Comparison of ENCODE assay signal across 8 mouse cellular contexts in the genomic region with DNA sequence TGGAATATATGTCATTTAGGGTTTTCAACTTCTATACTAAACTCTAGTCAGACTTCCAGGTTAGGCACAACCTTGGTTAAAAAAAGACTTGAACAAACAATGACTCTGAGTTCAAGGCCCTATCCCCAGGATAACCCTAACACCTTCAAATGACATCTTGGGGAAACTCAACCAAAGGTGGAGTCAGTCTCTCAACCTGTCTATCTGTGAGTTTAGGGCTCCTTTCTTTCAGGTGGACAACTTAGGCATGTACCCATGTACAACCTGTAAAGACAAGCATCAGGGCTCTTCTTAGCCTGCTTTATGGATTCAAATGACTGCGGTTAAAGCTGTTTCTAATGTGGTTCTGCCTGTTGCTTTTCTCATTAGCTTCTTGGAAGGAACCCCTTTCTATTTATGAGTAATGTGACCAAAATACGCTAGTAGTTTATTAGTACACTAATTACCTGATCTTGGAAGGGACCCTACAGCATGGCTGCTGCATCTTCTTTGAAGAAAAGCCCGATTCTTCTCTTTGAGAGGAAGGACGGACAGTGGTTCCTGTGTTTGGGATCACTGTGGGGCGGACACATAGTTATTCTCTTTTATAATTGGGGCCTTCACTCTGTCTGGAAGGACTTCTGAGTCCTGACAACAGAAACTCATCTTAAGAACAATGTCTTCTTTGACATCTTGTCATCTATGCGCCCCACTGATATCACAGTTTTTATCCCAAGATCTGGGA. TPM values are rescaled to one million over a fixed set of nuclear protein-coding genes. Genes with fewer than 3 reads are reported as not detected.
DNase-seq lines count a peak whose midpoint lies in the region; ATAC-seq lines count a peak whose summit lies in the region.
"Had no signal": no experiment of that assay in that cellular context is flagged by ENCODE, and none has a peak within 500 bp of the region (broad histone marks: within the 10 kb centered on the region; RNA-seq: fewer than 3 reads in every experiment).

No protein-coding gene starts in this region.

- H3K4me1 ChIP-seq in intestine, embryonic 14.5 days (replicated peaks; ENCODE audit: control insufficient read depth, insufficient read depth, low read length), result peaks cover 8% of the 10 kb centered on the region; the same call in 1 of the 2 replicates
- peaks cover 14% of the 10 kb centered on the region for H3K4me1 ChIP-seq in intestine, embryonic 16.5 days (ENCODE audit: control insufficient read depth, insufficient read depth, low read length)
- H3K4me1 ChIP-seq in embryonic facial prominence, embryonic 10.5 days, result peaks cover 19% of the 10 kb centered on the region
- H3K4me1 ChIP-seq in embryonic facial prominence, embryonic 14.5 days (ENCODE audit: control insufficient read depth, insufficient read depth, low read length), result peaks cover 23% of the 10 kb centered on the region
- H3K4me1 ChIP-seq in liver, embryonic 13.5 days (replicated peaks), result peaks cover 57% of the 10 kb centered on the region

- no peaks in the 10 kb centered on the region for H3K27me3 ChIP-seq in intestine, embryonic 14.5 days (replicated peaks; ENCODE audit: control insufficient read depth, insufficient read depth, low read length)
- no peaks in the 10 kb centered on the region for H3K27me3 ChIP-seq in intestine, embryonic 16.5 days (replicated peaks; ENCODE audit: control insufficient read depth, insufficient read depth, low read length)
- H3K27me3 ChIP-seq in embryonic facial prominence, embryonic 10.5 days (replicated peaks; ENCODE audit: low read depth, poor library complexity, severe bottlenecking), result no peaks in the 10 kb centered on the region
- H3K27me3 ChIP-seq in embryonic facial prominence, embryonic 14.5 days (replicated peaks; ENCODE audit: control insufficient read depth, insufficient read depth, low read length), result no peaks in the 10 kb centered on the region
- H3K27me3 ChIP-seq in liver, embryonic 13.5 days, result no peaks in the 10 kb centered on the region

- no peak for ATAC-seq in intestine, embryonic 14.5 days (replicated peaks; ENCODE audit: low FRiP score, low TSS enrichment, low read depth)
- ATAC-seq in intestine, embryonic 16.5 days, result no peak
- no peak for ATAC-seq in embryonic facial prominence, embryonic 14.5 days (ENCODE audit: low read depth)
- no peak for ATAC-seq in liver, embryonic 13.5 days (ENCODE audit: low read depth)

- peak; percentile 51 for DNase-seq in intestine, embryonic 14.5 days (ENCODE audit: low spot score)
- no peak for DNase-seq in embryonic facial prominence, embryonic 10.5 days (ENCODE audit: low spot score)
- no peak for DNase-seq in embryonic facial prominence, embryonic 14.5 days (ENCODE audit: low spot score)
- DNase-seq in liver, embryonic 13.5 days, result no peak
- no peak for DNase-seq in left cerebral cortex, adult 11 months (ENCODE audit: low spot score)
- DNase-seq in cerebellum, postnatal 25 days, result no peak
- DNase-seq: lung, postnatal 4 days had no signal

- WGBS in intestine, embryonic 14.5 days, result 83% methylated on average over 6 of the region's 6 CpGs
- WGBS in intestine, embryonic 16.5 days, result 88% methylated on average over 6 of the region's 6 CpGs
- 81% methylated on average over 6 of the region's 6 CpGs for WGBS in embryonic facial prominence, embryonic 10.5 days
- WGBS in embryonic facial prominence, embryonic 14.5 days, result 80% methylated on average over 6 of the region's 6 CpGs
- 84% methylated on average over 6 of the region's 6 CpGs for WGBS in liver, embryonic 13.5 days (ENCODE audit: insufficient replicate concordance)

- H3K36me3 ChIP-seq in intestine, embryonic 14.5 days (ENCODE audit: control insufficient read depth, insufficient read depth, low read length), result no peaks in the 10 kb centered on the region
- no peaks in the 10 kb centered on the region for H3K36me3 ChIP-seq in intestine, embryonic 16.5 days (ENCODE audit: control insufficient read depth, insufficient read depth, low read length)
- no peaks in the 10 kb centered on the region for H3K36me3 ChIP-seq in embryonic facial prominence, embryonic 10.5 days (replicated peaks)
- H3K36me3 ChIP-seq in embryonic facial prominence, embryonic 14.5 days (ENCODE audit: control insufficient read depth, insufficient read depth, low read length), result no peaks in the 10 kb centered on the region
- no peaks in the 10 kb centered on the region for H3K36me3 ChIP-seq in liver, embryonic 13.5 days

- H3K9me3 ChIP-seq in intestine, embryonic 14.5 days (ENCODE audit: control insufficient read depth, low read length), result no peaks in the 10 kb centered on the region
- no peaks in the 10 kb centered on the region for H3K9me3 ChIP-seq in intestine, embryonic 16.5 days (ENCODE audit: control insufficient read depth, low read length)
- H3K9me3 ChIP-seq in embryonic facial prominence, embryonic 10.5 days, result no peaks in the 10 kb centered on the region
- no peaks in the 10 kb centered on the region for H3K9me3 ChIP-seq in embryonic facial prominence, embryonic 14.5 days (ENCODE audit: control insufficient read depth, low read length)
- no peaks in the 10 kb centered on the region for H3K9me3 ChIP-seq in liver, embryonic 13.5 days (replicated peaks)

- 0 out of 2 replicates have a peak overlapping the region, but pooled peaks have one; percentile 74 for H3K27ac ChIP-seq in intestine, embryonic 14.5 days (ENCODE audit: low read depth)
- H3K27ac ChIP-seq in intestine, embryonic 16.5 days (ENCODE audit: low read length), result no peak overlapping the region
- peak overlapping the region; percentile 80; the same call in 1 of the 2 replicates for H3K27ac ChIP-seq in embryonic facial prominence, embryonic 10.5 days (replicated peaks)
- peak overlapping the region; percentile 83; the same call in 1 of the 2 replicates for H3K27ac ChIP-seq in embryonic facial prominence, embryonic 14.5 days (replicated peaks; ENCODE audit: low read depth, low read length)
- H3K27ac ChIP-seq in liver, embryonic 13.5 days, result peak overlapping the region; percentile 96

- peak overlapping the region; percentile 60 for H3K4me2 ChIP-seq in intestine, embryonic 14.5 days (ENCODE audit: low read length)
- no peak overlapping the region for H3K4me2 ChIP-seq in intestine, embryonic 16.5 days (ENCODE audit: low read depth, low read length)
- peak overlapping the region; percentile 61; the same call in 1 of the 2 replicates for H3K4me2 ChIP-seq in embryonic facial prominence, embryonic 14.5 days (ENCODE audit: low read depth, low read length)
- H3K4me2 ChIP-seq in liver, embryonic 13.5 days, result peak overlapping the region; percentile 62

- peak overlapping the region; percentile 45 for H3K4me3 ChIP-seq in intestine, embryonic 14.5 days (ENCODE audit: low read depth, low read length)
- H3K4me3 ChIP-seq in intestine, embryonic 16.5 days (ENCODE audit: low read length), result no peak overlapping the region
- peak overlapping the region; percentile 57 for H3K4me3 ChIP-seq in embryonic facial prominence, embryonic 10.5 days
- peak overlapping the region; percentile 41; the same call in 1 of the 2 replicates for H3K4me3 ChIP-seq in embryonic facial prominence, embryonic 14.5 days (ENCODE audit: low read depth, low read length)
- H3K4me3 ChIP-seq in liver, embryonic 13.5 days (replicated peaks), result peak overlapping the region; percentile 54

- H3K9ac ChIP-seq in intestine, embryonic 14.5 days (ENCODE audit: low read length), result no peak overlapping the region
- H3K9ac ChIP-seq in intestine, embryonic 16.5 days (ENCODE audit: low read depth, low read length), result no peak overlapping the region
- peak overlapping the region; percentile 25; the same call in 1 of the 2 replicates for H3K9ac ChIP-seq in embryonic facial prominence, embryonic 14.5 days (ENCODE audit: low read depth, low read length)
- peak overlapping the region; percentile 76 for H3K9ac ChIP-seq in liver, embryonic 13.5 days

RNA-seq across cellular contexts. Expression of a gene that starts 1.6 kb away (rescaled TPM):
- 10.2 and 14.0 TPM in 2 replicates for polyA plus RNA-seq in intestine, embryonic 14.5 days (2014; fragmentation: Nextera tagmentation; extraction: Ambion mirVana)
- 4.7 and 7.7 TPM in 2 replicates for polyA plus RNA-seq in intestine, embryonic 16.5 days (2015; fragmentation: Nextera tagmentation; extraction: Ambion mirVana)
- polyA plus RNA-seq in embryonic facial prominence, embryonic 10.5 days (2016; fragmentation: Nextera tagmentation; extraction: Ambion mirVana), result 12.4 and 15.1 TPM in 2 replicates
- 3.4 and 7.4 TPM in 2 replicates for polyA plus RNA-seq in embryonic facial prominence, embryonic 14.5 days (2014; fragmentation: Nextera tagmentation; extraction: Ambion mirVana)
- polyA plus RNA-seq in liver, embryonic 13.5 days (2015; fragmentation: Nextera tagmentation; extraction: Ambion mirVana), result 11.6 and 16.7 TPM in 2 replicates

RNA-seq across cellular contexts. Expression of a gene that starts 1.9 kb away (rescaled TPM):
- 47.9 and 67.6 TPM in 2 replicates for polyA plus RNA-seq in intestine, embryonic 14.5 days (2014; fragmentation: Nextera tagmentation; extraction: Ambion mirVana)
- polyA plus RNA-seq in intestine, embryonic 16.5 days (2015; fragmentation: Nextera tagmentation; extraction: Ambion mirVana), result 17.4 and 30.0 TPM in 2 replicates
- polyA plus RNA-seq in embryonic facial prominence, embryonic 10.5 days (2016; fragmentation: Nextera tagmentation; extraction: Ambion mirVana), result 75.8 and 77.8 TPM in 2 replicates
- 24.9 and 28.8 TPM in 2 replicates for polyA plus RNA-seq in embryonic facial prominence, embryonic 14.5 days (2014; fragmentation: Nextera tagmentation; extraction: Ambion mirVana)
- 17.9 and 18.6 TPM in 2 replicates for polyA plus RNA-seq in liver, embryonic 13.5 days (2015; fragmentation: Nextera tagmentation; extraction: Ambion mirVana)

RNA-seq across cellular contexts. Expression of a gene that starts 3.4 kb away (rescaled TPM):
- 18.9 and 19.6 TPM in 2 replicates for polyA plus RNA-seq in intestine, embryonic 14.5 days (2014; fragmentation: Nextera tagmentation; extraction: Ambion mirVana)
- polyA plus RNA-seq in intestine, embryonic 16.5 days (2015; fragmentation: Nextera tagmentation; extraction: Ambion mirVana), result 18.8 and 22.0 TPM in 2 replicates
- polyA plus RNA-seq in embryonic facial prominence, embryonic 10.5 days (2016; fragmentation: Nextera tagmentation; extraction: Ambion mirVana), result 37.1 and 38.7 TPM in 2 replicates
- 11.8 and 13.3 TPM in 2 replicates for polyA plus RNA-seq in embryonic facial prominence, embryonic 14.5 days (2014; fragmentation: Nextera tagmentation; extraction: Ambion mirVana)
- polyA plus RNA-seq in liver, embryonic 13.5 days (2015; fragmentation: Nextera tagmentation; extraction: Ambion mirVana), result 38.8 and 52.6 TPM in 2 replicates

RNA-seq across cellular contexts. Expression of a gene that starts 8.9 kb away (rescaled TPM):
- 5.2 and 7.5 TPM in 2 replicates for polyA plus RNA-seq in intestine, embryonic 14.5 days (2014; fragmentation: Nextera tagmentation; extraction: Ambion mirVana)
- polyA plus RNA-seq in intestine, embryonic 16.5 days (2015; fragmentation: Nextera tagmentation; extraction: Ambion mirVana), result 1.8 and 2.9 TPM in 2 replicates
- polyA plus RNA-seq in embryonic facial prominence, embryonic 10.5 days (2016; fragmentation: Nextera tagmentation; extraction: Ambion mirVana), result 8.5 and 10.0 TPM in 2 replicates
- 3.9 and 6.6 TPM in 2 replicates for polyA plus RNA-seq in embryonic facial prominence, embryonic 14.5 days (2014; fragmentation: Nextera tagmentation; extraction: Ambion mirVana)
- polyA plus RNA-seq in liver, embryonic 13.5 days (2015; fragmentation: Nextera tagmentation; extraction: Ambion mirVana), result 3.5 and 3.7 TPM in 2 replicates

RNA-seq across cellular contexts. Expression of a gene that starts 9.2 kb away (rescaled TPM):
- polyA plus RNA-seq in intestine, embryonic 14.5 days (2014; fragmentation: Nextera tagmentation; extraction: Ambion mirVana), result 11.8 and 19.7 TPM in 2 replicates
- 4.6 and 5.1 TPM in 2 replicates for polyA plus RNA-seq in intestine, embryonic 16.5 days (2015; fragmentation: Nextera tagmentation; extraction: Ambion mirVana)
- polyA plus RNA-seq in embryonic facial prominence, embryonic 10.5 days (2016; fragmentation: Nextera tagmentation; extraction: Ambion mirVana), result 8.0 and 8.8 TPM in 2 replicates
- 13.1 TPM in 1 of 2 replicates, not detected in the other for polyA plus RNA-seq in embryonic facial prominence, embryonic 14.5 days (2014; fragmentation: Nextera tagmentation; extraction: Ambion mirVana)
- 3.6 and 18.3 TPM in 2 replicates for polyA plus RNA-seq in liver, embryonic 13.5 days (2015; fragmentation: Nextera tagmentation; extraction: Ambion mirVana)

Comparison
In these comparisons a context has a peak if more than half of its experiments do, and no peak if none do; other contexts are left out.
1. H3K9ac ChIP-seq: peak in embryonic facial prominence, embryonic 14.5 days (single experiment) and liver, embryonic 13.5 days (single experiment); none in intestine, embryonic 14.5 days (single experiment) and intestine, embryonic 16.5 days (single experiment).